Mouse (Mus musculus) forebrain, embryonic 15.5 days (tissue): ENCODE measurements around the gene Nipal1. TPM values are rescaled to one million over a fixed set of nuclear protein-coding genes. Genes with fewer than 3 reads are reported as not detected.

Source experiments
- ATAC-seq: fragments of 200-750 bp; cut with Nextera tagmentation; replicated peaks from 2 replicates; pipeline ENCODE4 v1.8.0; 2017; ENCODE audit warnings: mild to moderate bottlenecking, moderate TSS enrichment, moderate library complexity
- H3K27ac ChIP-seq: fragments of 300-500 bp; sonication (generic); replicated peaks from 2 replicates; pipeline ENCODE4 v1.5.1; 2015; ENCODE audit warnings: mild to moderate bottlenecking, inconsistent platforms
- H3K27me3 ChIP-seq: fragments of 300-500 bp; sonication (generic); 2 replicates; pipeline ENCODE4 v1.6.1; 2015; ENCODE audit warnings: inconsistent platforms
- H3K36me3 ChIP-seq: fragments of 300-500 bp; sonication (generic); 2 replicates; pipeline ENCODE4 v1.6.1; 2015; ENCODE audit warnings: mild to moderate bottlenecking, inconsistent platforms
- H3K4me1 ChIP-seq: fragments of 300-500 bp; sonication (generic); 2 replicates; pipeline ENCODE4 v1.6.1; 2015; ENCODE audit warnings: inconsistent platforms
- H3K4me2 ChIP-seq: fragments of 300-500 bp; sonication (generic); replicated peaks from 2 replicates; pipeline ENCODE4 v1.6.1; 2015; ENCODE audit warnings: mild to moderate bottlenecking, inconsistent platforms
- H3K4me3 ChIP-seq: fragments of 300-500 bp; sonication (generic); 2 replicates; pipeline ENCODE4 v1.5.1; 2015; ENCODE audit warnings: mild to moderate bottlenecking, inconsistent platforms
- H3K9ac ChIP-seq: fragments of 300-500 bp; sonication (generic); replicated peaks from 2 replicates; pipeline ENCODE4 v1.6.1; 2015; ENCODE audit warnings: mild to moderate bottlenecking, inconsistent platforms
- H3K9me3 ChIP-seq: fragments of 300-500 bp; sonication (generic); 2 replicates; pipeline ENCODE4 v1.6.1; 2016; ENCODE audit warnings: inconsistent platforms
- WGBS: fragments of 180-500 bp; shearing (Covaris S2); methylation state at CpG from one replicate; pipeline ENCODE4 v1.1.7; 2015; ENCODE audit warnings: mixed read lengths; 5-methylcytosine and 5-hydroxymethylcytosine counted together
- polyA plus RNA-seq: library from polyadenylated mRNA; unstranded; fragments of >200 nt; fragmentation: Nextera tagmentation; extraction: Ambion mirVana; gene quantifications from 2 replicates; pipeline ENCODE4 v1.2.1, GENCODE M21; 2015

The Nipal1 gene
- polyA plus RNA-seq, 1 experiment from 2014 or later, result 0.69 TPM

- Histone ChIP-seq H3K4me3 (peak overlapping the region; percentile 51), H3K36me3 (no peaks in the 10 kb centered on the region), H3K9me3 (no peaks in the 10 kb centered on the region), H3K27ac (no peak overlapping the region), H3K9ac (peak overlapping the region; percentile 38; the same call in 1 of the 2 replicates), H3K4me1 (peaks cover 13% of the 10 kb centered on the region), H3K27me3 (peaks cover 28% of the 10 kb centered on the region; the same call in 1 of the 2 replicates), H3K4me2 (peak overlapping the region; percentile 91)
- WGBS, result 32% methylated on average over 10 of the region's 10 CpGs
- ATAC-seq, result 0 out of 2 replicates have a peak, but pooled peaks have one; percentile 3
These were observed 599 bp upstream of the Nipal1 start for GRCm38 (mm10) chr5:72646996-72647395.

- ATAC-seq, result peak; percentile 44
- Histone ChIP-seq H3K36me3 (no peaks in the 10 kb centered on the region), H3K9me3 (no peaks in the 10 kb centered on the region), H3K27me3 (peaks cover 28% of the 10 kb centered on the region; the same call in 1 of the 2 replicates), H3K4me2 (peak overlapping the region; percentile 91), H3K4me3 (peak overlapping the region; percentile 51), H3K4me1 (peaks cover 13% of the 10 kb centered on the region), H3K27ac (no peak overlapping the region), H3K9ac (peak overlapping the region; percentile 38; the same call in 1 of the 2 replicates)
- WGBS, result 7% methylated on average over 18 of the region's 18 CpGs
These were observed 482 bp downstream of the Nipal1 start for GRCm38 (mm10) chr5:72647958-72648595.

- H3K4me3 ChIP-seq, result no peak overlapping the region
- peaks cover 13% of the 10 kb centered on the region for H3K4me1 ChIP-seq
- peaks cover 28% of the 10 kb centered on the region; the same call in 1 of the 2 replicates for H3K27me3 ChIP-seq
- H3K27ac ChIP-seq, result no peak overlapping the region
- no peak overlapping the region for H3K4me2 ChIP-seq
- ATAC-seq, result no peak
- WGBS, result 90% methylated on average over 9 of the region's 9 CpGs
- H3K9ac ChIP-seq, result no peak overlapping the region
- H3K9me3 ChIP-seq, result no peaks in the 10 kb centered on the region
- H3K36me3 ChIP-seq, result no peaks in the 10 kb centered on the region
These were observed 1.6 kb downstream of the Nipal1 start for GRCm38 (mm10) chr5:72648987-72649735.

DNA sequence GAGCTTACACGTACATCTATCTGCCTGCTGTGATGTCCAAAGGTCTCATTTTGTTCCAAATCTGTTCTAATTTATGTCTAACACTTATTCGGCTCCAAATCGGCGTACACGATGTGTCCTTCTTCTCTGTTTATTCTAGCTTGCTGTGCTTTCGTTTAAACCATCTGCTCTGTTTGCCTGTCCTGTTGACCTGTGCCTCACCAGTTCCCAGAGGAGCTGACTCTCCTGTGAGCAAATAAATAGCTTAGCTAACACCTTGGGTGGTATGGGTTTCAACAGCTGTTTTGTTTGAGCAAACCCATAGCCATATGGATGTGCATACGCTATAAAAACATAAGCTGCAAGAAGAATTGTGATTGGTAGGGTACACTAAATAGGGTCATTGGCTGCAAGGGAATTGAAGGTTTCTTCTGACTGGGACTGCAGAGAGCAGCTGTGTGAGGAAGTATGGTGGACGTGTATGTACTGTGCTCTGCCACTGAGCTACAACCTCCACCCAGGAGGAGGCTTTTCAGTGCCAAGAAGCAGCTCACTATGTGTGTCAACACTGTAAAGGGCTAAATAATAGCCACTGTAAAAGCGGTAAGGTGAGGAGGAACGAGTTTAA is 5.6 kb downstream of the Nipal1 start:
- 0 out of 2 replicates have a peak, but pooled peaks cover 1% of the 10 kb centered on the region for H3K4me1 ChIP-seq
- WGBS, result 51% methylated on average over 10 of the region's 10 CpGs
- no peak overlapping the region for H3K4me3 ChIP-seq
- H3K9me3 ChIP-seq, result no peaks in the 10 kb centered on the region
- H3K9ac ChIP-seq, result no peak overlapping the region
- peaks cover 8% of the 10 kb centered on the region; the same call in 1 of the 2 replicates for H3K27me3 ChIP-seq
- peak; percentile 72 for ATAC-seq
- H3K36me3 ChIP-seq, result no peaks in the 10 kb centered on the region
- H3K4me2 ChIP-seq, result no peak overlapping the region
- H3K27ac ChIP-seq, result no peak overlapping the region

DNA sequence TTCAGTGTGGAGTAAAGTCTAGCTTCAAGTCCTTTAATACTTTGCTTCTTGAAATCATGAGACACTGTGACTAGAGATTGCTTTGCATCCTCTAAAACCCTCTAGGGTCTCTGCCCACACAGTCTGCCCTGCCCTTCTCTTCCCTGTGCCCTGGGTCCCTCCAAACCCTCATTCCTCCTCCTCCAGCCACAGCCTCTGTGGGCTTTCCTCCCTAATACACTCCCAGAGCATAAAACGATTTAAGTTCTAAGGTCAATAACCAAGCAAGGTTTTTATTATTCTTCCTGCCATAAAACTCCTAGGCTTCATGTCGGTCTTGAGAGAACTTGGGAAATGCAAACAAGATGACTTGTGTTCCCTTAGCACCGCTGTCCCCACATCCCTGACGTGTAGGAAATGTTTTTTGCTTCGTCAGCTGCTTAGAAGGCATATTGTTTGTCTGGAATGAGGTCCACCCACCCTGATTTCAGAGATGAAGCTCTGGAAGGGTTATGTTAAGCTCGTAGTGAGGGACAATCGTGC is 8.7 kb downstream of the Nipal1 start:
- WGBS, result 66% methylated on average over 7 of the region's 7 CpGs
- Histone ChIP-seq H3K27me3 (no peaks in the 10 kb centered on the region), H3K4me3 (no peak overlapping the region), H3K4me2 (no peak overlapping the region), H3K4me1 (no peaks in the 10 kb centered on the region), H3K9me3 (no peaks in the 10 kb centered on the region), H3K27ac (no peak overlapping the region), H3K36me3 (no peaks in the 10 kb centered on the region), H3K9ac (no peak overlapping the region)
- ATAC-seq, result no peak

DNA sequence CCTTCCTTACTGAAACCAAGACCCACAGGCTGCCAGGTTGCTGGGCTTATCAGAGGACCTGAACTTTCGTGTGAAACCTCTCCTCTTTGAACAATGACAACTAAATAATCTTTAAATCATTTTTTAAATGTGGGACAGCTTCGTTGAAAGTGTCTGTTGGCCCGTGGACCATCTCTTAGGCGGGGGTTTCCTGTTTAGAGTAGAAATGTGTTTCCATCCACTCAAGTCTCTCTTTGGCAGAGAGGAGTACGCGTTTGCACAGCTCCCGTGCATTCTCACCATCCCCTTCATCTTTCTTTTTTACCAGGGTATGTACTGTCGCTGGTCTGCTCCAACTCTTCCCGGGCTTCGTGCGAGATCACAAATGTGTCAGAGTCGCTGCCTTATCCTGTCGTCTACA is 10.8 kb downstream of the Nipal1 start:
- H3K27me3 ChIP-seq, result no peaks in the 10 kb centered on the region
- no peak overlapping the region for H3K9ac ChIP-seq
- H3K4me1 ChIP-seq, result no peaks in the 10 kb centered on the region
- H3K27ac ChIP-seq, result no peak overlapping the region
- no peaks in the 10 kb centered on the region for H3K36me3 ChIP-seq
- H3K4me2 ChIP-seq, result no peak overlapping the region
- no peak for ATAC-seq
- no peaks in the 10 kb centered on the region for H3K9me3 ChIP-seq
- no peak overlapping the region for H3K4me3 ChIP-seq
- 91% methylated on average over 13 of the region's 13 CpGs for WGBS

DNA sequence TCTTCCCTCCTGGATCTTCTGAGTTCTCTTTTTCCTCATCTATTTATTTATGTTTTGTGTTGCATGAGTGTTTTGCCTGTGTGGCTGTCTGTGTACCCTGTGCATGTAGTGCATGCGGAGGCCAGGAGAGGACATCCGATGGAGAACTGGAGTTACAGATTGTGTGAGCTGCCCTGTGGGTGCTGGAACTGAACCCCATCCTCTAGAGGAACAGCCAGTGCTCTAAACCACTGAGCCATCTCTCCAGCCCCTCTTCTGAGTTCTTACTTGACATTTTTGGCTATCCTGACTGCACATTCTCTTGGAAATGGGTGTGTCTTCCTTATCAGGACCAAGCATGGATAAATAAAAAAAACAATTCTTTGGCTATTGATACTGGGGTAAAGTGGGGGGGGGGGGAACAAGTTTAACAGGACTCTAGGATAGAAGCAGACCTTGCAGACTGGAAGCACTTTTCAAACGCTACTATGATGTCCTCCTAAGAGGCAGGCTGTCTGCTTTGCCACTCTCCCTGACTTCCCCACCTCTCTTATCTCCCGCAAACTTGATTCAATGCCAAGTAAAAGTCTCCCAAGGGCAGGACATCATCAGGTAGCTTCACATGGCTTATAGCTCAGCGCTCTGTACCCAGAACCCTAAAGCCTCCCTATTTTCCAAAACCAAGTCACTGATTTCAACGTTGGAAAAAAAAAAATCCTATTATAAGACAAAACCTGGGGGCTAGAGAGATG is 13.6 kb downstream of the Nipal1 start:
- H3K36me3 ChIP-seq, result no peaks in the 10 kb centered on the region
- H3K9me3 ChIP-seq, result no peaks in the 10 kb centered on the region
- no peaks in the 10 kb centered on the region for H3K4me1 ChIP-seq
- no peak overlapping the region for H3K4me3 ChIP-seq
- no peaks in the 10 kb centered on the region for H3K27me3 ChIP-seq
- 89% methylated on average over 6 of the region's 6 CpGs for WGBS
- no peak overlapping the region for H3K27ac ChIP-seq
- H3K9ac ChIP-seq, result no peak overlapping the region
- H3K4me2 ChIP-seq, result no peak overlapping the region
- ATAC-seq, result no peak

- WGBS, result 83% methylated on average over 5 of the region's 5 CpGs
- no peaks in the 10 kb centered on the region for H3K4me1 ChIP-seq
- no peak for ATAC-seq
- H3K9ac ChIP-seq, result no peak overlapping the region
- no peak overlapping the region for H3K4me3 ChIP-seq
- no peaks in the 10 kb centered on the region for H3K27me3 ChIP-seq
- no peaks in the 10 kb centered on the region for H3K9me3 ChIP-seq
- no peak overlapping the region for H3K4me2 ChIP-seq
- H3K36me3 ChIP-seq, result no peaks in the 10 kb centered on the region
- no peak overlapping the region for H3K27ac ChIP-seq
These were observed 16.5 kb downstream of the Nipal1 start for GRCm38 (mm10) chr5:72664126-72664525.

DNA sequence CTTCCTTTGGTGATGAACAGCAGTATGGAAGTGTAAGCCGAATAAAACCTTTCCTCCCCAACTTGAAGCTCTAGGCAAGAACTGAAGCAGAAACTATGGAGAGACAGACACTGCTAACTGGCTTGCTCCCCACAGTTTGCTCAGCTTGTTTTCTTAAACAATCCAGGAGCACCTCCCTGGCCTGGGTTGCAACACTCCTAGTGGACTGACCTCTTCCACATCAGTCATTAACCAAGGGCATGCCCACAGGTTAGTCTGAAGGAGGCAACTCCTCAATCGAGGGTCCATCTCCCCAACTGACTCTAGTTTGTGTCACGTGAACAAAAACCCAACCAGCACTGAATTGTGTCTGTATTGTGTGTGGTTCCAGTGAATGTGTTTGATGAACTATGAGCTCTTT is 17.3 kb downstream of the Nipal1 start:
- H3K27me3 ChIP-seq, result no peaks in the 10 kb centered on the region
- H3K36me3 ChIP-seq, result no peaks in the 10 kb centered on the region
- no peak overlapping the region for H3K27ac ChIP-seq
- H3K4me1 ChIP-seq, result no peaks in the 10 kb centered on the region
- WGBS, result 47% methylated on average over 3 of the region's 3 CpGs
- no peaks in the 10 kb centered on the region for H3K9me3 ChIP-seq
- ATAC-seq, result no peak
- H3K9ac ChIP-seq, result no peak overlapping the region
- H3K4me3 ChIP-seq, result no peak overlapping the region
- no peak overlapping the region for H3K4me2 ChIP-seq

- H3K9ac ChIP-seq, result no peak overlapping the region
- H3K27me3 ChIP-seq, result no peaks in the 10 kb centered on the region
- no peak for ATAC-seq
- no peaks in the 10 kb centered on the region for H3K9me3 ChIP-seq
- H3K27ac ChIP-seq, result no peak overlapping the region
- no peak overlapping the region for H3K4me2 ChIP-seq
- H3K36me3 ChIP-seq, result no peaks in the 10 kb centered on the region
- H3K4me1 ChIP-seq, result no peaks in the 10 kb centered on the region
- WGBS, result 23% methylated on average over 5 of the region's 5 CpGs
- H3K4me3 ChIP-seq, result no peak overlapping the region
These were observed 17.7 kb downstream of the Nipal1 start for GRCm38 (mm10) chr5:72665281-72665680.

- no peak overlapping the region for H3K4me2 ChIP-seq
- no peaks in the 10 kb centered on the region for H3K9me3 ChIP-seq
- H3K36me3 ChIP-seq, result no peaks in the 10 kb centered on the region
- peaks cover 5% of the 10 kb centered on the region; the same call in 1 of the 2 replicates for H3K4me1 ChIP-seq
- WGBS, result 61% methylated on average over 7 of the region's 7 CpGs
- H3K27ac ChIP-seq, result no peak overlapping the region
- no peak overlapping the region for H3K9ac ChIP-seq
- no peak overlapping the region for H3K4me3 ChIP-seq
- peak; percentile 32; the same call in 1 of the 2 replicates for ATAC-seq
- no peaks in the 10 kb centered on the region for H3K27me3 ChIP-seq
These were observed 18.8 kb downstream of the Nipal1 start for GRCm38 (mm10) chr5:72666428-72666827.
